Mouse (Mus musculus) E14TG2a.4 (cell line): ENCODE measurements at regions not wholly inside any gene's neighbourhood (a gene's known extent, or its start where the extent isn't known, plus 50 kb on each side); places are given as distances from the start of the nearest gene placed in this dataset.

Experiments used
- H3K27me3 ChIP-seq: 2 replicates; pipeline ENCODE4 v1.6.1; 2014; ENCODE audit warnings: low read length, control low read depth; ENCODE audit not compliant: insufficient read depth
- H3K36me3 ChIP-seq: 2 replicates; pipeline ENCODE4 v1.6.1; 2014; ENCODE audit warnings: low read length, control low read depth; ENCODE audit not compliant: insufficient read depth
- H3K4me1 ChIP-seq: replicated peaks from 2 replicates; pipeline ENCODE4 v1.6.1; 2014; ENCODE audit warnings: low read depth, low read length, control low read depth
- H3K4me3 ChIP-seq: replicated peaks from 2 replicates; pipeline ENCODE4 v1.5.1; 2014; ENCODE audit warnings: mild to moderate bottlenecking, low read length
- H3K9me3 ChIP-seq: 2 replicates; pipeline ENCODE4 v1.6.1; 2014; ENCODE audit warnings: low read length, control low read depth
- CTCF ChIP-seq: conservative IDR thresholded peaks from 2 replicates; pipeline ENCODE4 v1.5.1; 2014; ENCODE audit warnings: low read length
- NANOG ChIP-seq: IDR thresholded peaks from 2 replicates; pipeline ENCODE4 v1.6.1; 2014; ENCODE audit warnings: borderline replicate concordance, low read length, mixed read lengths
- POU5F1 ChIP-seq: IDR thresholded peaks from 2 replicates; pipeline ENCODE4 v1.6.1; 2014; ENCODE audit warnings: low read length, borderline replicate concordance

DNA sequence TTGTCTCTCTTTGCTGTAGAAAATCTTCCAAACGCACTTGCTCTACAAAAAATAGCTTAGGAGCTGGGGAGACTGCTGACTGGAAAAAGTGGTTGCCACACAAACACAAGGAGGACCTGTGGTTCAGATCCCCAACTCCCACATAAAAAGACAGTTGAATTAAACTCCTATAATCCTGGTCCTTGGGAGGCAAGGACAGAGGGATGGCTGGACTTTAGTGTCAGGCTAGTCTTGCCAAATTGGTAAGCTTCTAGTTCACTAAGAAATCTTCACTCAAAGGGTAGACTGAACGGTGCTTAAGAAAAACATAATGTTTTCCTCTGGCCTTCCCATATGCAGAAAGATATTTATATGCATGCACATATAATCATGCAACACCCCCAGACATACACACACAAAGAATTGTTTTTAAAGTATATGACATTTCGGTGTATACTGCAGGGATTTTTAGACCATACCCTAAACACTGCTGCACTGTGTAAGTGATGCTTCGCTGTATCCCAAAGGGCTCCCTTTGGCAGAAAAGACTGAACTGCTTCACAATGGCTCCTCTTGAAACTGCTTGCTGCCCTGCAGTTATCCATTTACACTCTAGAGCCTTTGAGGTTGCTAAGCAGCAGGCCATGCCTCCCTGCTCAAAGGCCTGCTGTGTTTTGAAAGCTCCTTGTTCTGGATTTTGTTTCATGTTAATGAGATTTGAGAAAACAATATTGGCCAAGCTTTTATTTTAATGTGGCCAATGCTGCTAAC, 1299.3 kb downstream of the Zfp704 start:
- no peaks in the 10 kb centered on the region for H3K36me3 ChIP-seq

DNA sequence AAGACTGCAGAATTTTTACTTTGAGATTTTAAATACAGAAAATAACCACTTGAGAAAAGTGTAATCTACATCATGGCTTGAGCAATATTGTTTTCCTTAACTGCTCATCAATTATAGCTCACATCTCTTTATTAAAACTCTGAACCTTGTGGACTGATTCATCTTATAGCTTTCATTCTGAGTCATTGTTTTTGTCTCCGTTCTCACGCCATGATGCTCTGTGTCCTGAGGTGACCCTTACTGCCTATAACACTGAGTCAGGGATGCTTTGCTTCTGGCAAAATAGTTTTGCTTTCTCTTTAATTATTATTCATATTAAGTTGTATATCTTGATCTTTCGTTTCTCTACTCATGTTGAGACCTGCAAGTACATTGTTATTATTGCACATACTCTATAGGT, 1302.6 kb downstream of the Zfp704 start:
- no peaks in the 10 kb centered on the region for H3K36me3 ChIP-seq
- no peak for TF ChIP-seq POU5F1
- no peak for TF ChIP-seq CTCF
- TF ChIP-seq NANOG: no peak
- no peaks in the 10 kb centered on the region for H3K4me1 ChIP-seq
- no peaks in the 10 kb centered on the region for H3K27me3 ChIP-seq
- H3K4me3 ChIP-seq: no peak overlapping the region
- no peaks in the 10 kb centered on the region for H3K9me3 ChIP-seq

More for the DNA sequence above, 1299.3 kb downstream of the Zfp704 start:
- no peak overlapping the region for H3K4me3 ChIP-seq
- TF ChIP-seq CTCF (no peak), NANOG (no peak)
- H3K4me1 ChIP-seq: no peaks in the 10 kb centered on the region
- no peaks in the 10 kb centered on the region for H3K9me3 ChIP-seq
- H3K27me3 ChIP-seq: no peaks in the 10 kb centered on the region; the same call in 1 of the 2 replicates

- H3K27me3 ChIP-seq: no peaks in the 10 kb centered on the region
- no peaks in the 10 kb centered on the region for H3K36me3 ChIP-seq
- H3K9me3 ChIP-seq: no peaks in the 10 kb centered on the region
- H3K4me3 ChIP-seq: no peak overlapping the region
- no peak for TF ChIP-seq POU5F1
- TF ChIP-seq CTCF: 0 out of 2 replicates have a peak, but pooled peaks have one; percentile 26
- H3K4me1 ChIP-seq: no peaks in the 10 kb centered on the region
Observed at GRCm38 (mm10) chr3:8304784-8305183, 1305.1 kb downstream of the Zfp704 start.

DNA sequence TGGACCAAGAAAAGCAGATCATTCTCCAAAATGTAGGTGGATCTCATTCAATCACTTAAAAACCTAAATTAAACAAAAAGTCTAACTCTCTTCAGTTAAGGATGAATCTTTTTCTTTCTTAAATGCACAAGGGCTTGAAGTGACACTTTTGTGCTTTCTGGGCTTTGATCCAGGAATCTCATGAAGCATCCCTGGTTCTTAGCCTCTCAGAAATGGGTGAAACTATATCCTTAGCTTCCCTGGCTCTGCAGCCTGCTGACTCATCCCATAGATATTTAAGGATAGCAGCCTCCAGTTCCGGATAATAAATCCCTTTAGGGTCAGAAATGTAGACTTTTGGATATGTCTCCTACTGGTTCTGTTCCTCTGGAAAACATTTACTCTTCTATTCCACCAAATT, 1316.8 kb downstream of the Zfp704 start:
- Histone ChIP-seq H3K9me3 (no peaks in the 10 kb centered on the region; the same call in 1 of the 2 replicates), H3K4me3 (no peak overlapping the region), H3K27me3 (no peaks in the 10 kb centered on the region), H3K4me1 (no peaks in the 10 kb centered on the region), H3K36me3 (no peaks in the 10 kb centered on the region)
- TF ChIP-seq POU5F1 (no peak), NANOG (no peak), CTCF (no peak)

- H3K27me3 ChIP-seq: no peaks in the 10 kb centered on the region
- TF ChIP-seq POU5F1 (no peak), NANOG (no peak), CTCF (no peak)
- H3K36me3 ChIP-seq: no peaks in the 10 kb centered on the region
- peaks cover 4% of the 10 kb centered on the region; the same call in 1 of the 2 replicates for H3K4me1 ChIP-seq
- no peak overlapping the region for H3K4me3 ChIP-seq
- H3K9me3 ChIP-seq: no peaks in the 10 kb centered on the region
Observed at GRCm38 (mm10) chr3:8289558-8289957, 1320.3 kb downstream of the Zfp704 start.

- H3K4me3 ChIP-seq: no peak overlapping the region
- no peak for TF ChIP-seq NANOG
- TF ChIP-seq POU5F1: no peak
- no peak for TF ChIP-seq CTCF
- H3K36me3 ChIP-seq: no peaks in the 10 kb centered on the region
- H3K27me3 ChIP-seq: no peaks in the 10 kb centered on the region
- no peaks in the 10 kb centered on the region for H3K9me3 ChIP-seq
- H3K4me1 ChIP-seq: peaks cover 4% of the 10 kb centered on the region; the same call in 1 of the 2 replicates
Observed at GRCm38 (mm10) chr3:8288437-8288836, 1321.4 kb downstream of the Zfp704 start.

DNA sequence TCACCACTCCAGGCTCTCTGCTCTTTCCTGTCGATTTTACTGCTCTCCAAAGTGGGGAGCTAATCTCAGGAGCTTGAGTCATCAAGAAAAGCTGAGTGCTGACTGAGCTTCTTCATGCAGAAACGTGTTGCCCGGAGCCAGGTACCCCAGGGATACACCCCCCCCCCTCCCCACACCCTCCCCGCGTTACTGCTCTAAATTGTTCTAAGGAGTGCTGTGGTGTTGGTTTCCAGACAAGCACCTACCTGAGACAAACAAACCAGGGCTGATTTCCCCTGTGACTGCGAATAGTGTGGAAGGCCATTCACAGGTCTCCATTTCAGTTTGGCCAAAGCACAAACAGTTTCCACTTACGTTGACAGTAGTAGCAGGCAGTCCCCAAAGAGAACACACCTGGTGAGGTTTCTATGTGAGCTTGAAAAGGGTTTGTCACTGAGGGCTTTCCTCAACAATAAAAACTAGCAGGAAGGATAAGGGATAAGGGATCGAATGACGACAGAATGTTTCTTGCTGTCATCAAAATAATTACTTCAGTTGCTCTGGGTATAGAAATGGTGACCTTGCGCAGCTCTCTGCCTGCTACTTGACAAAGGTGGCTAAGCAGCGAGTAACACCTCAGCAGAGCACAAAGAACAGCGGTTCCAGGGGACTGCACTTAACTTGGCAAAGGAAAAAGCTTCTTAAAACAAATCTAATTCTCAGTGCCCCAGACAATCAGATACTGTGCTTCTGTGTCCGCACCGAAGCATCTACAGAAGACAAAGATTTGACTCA, 1325.0 kb downstream of the Zfp704 start:
- Histone ChIP-seq H3K4me3 (no peak overlapping the region), H3K36me3 (no peaks in the 10 kb centered on the region), H3K4me1 (peaks cover 4% of the 10 kb centered on the region; the same call in 1 of the 2 replicates), H3K27me3 (no peaks in the 10 kb centered on the region), H3K9me3 (no peaks in the 10 kb centered on the region)
- TF ChIP-seq CTCF (no peak), POU5F1 (no peak), NANOG (no peak)

DNA sequence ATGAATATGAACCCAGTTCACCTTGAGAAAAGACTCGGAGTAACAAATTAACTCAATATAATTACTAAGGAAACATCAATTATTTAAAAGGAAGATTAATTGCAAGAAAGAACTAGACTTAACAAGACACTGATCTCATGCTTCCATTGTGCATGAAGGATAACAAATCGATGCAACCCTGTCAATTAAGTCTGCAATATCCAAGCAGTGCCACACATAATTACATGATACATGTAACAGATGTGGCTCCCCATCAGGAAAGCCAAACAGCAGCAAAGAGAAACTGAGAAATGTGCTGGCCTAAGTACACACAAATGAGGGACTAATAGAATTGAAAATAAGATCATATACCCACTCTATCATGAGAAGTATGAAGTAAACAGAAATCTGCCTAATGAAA, 1327.5 kb downstream of the Zfp704 start:
- Histone ChIP-seq H3K9me3 (no peaks in the 10 kb centered on the region), H3K4me3 (no peak overlapping the region), H3K4me1 (peaks cover 4% of the 10 kb centered on the region; the same call in 1 of the 2 replicates), H3K36me3 (no peaks in the 10 kb centered on the region), H3K27me3 (no peaks in the 10 kb centered on the region)
- TF ChIP-seq CTCF: no peak
- TF ChIP-seq POU5F1: no peak
- TF ChIP-seq NANOG: no peak

GRCm38 (mm10) chr3:8276661-8277060, 1333.2 kb downstream of the Zfp704 start:
- H3K4me1 ChIP-seq: peaks cover 14% of the 10 kb centered on the region
- H3K27me3 ChIP-seq: no peaks in the 10 kb centered on the region
- H3K4me3 ChIP-seq: no peak overlapping the region
- H3K9me3 ChIP-seq: no peaks in the 10 kb centered on the region
- TF ChIP-seq NANOG (no peak), POU5F1 (no peak), CTCF (no peak)
- H3K36me3 ChIP-seq: no peaks in the 10 kb centered on the region
